Mouse (Mus musculus) hindbrain, embryonic 13.5 days (tissue): ENCODE measurements around the gene Net1. TPM values are rescaled to one million over a fixed set of nuclear protein-coding genes. Genes with fewer than 3 reads are reported as not detected.

ENCODE experiments used
- ATAC-seq: fragments of 200-750 bp; cut with Nextera tagmentation; 2 replicates; pipeline ENCODE4 v1.8.0; 2017; ENCODE audit warnings: moderate TSS enrichment; ENCODE audit not compliant: low FRiP score
- H3K27ac ChIP-seq: fragments of 300-500 bp; sonication (generic); 2 replicates; pipeline ENCODE4 v1.5.1; 2015; ENCODE audit warnings: inconsistent platforms, mild to moderate bottlenecking, moderate library complexity
- H3K27me3 ChIP-seq: fragments of 300-500 bp; sonication (generic); 2 replicates; pipeline ENCODE4 v1.6.1; 2015; ENCODE audit warnings: mild to moderate bottlenecking, inconsistent platforms
- H3K36me3 ChIP-seq: fragments of 300-500 bp; sonication (generic); 2 replicates; pipeline ENCODE4 v1.6.1; 2015; ENCODE audit warnings: mild to moderate bottlenecking, inconsistent platforms
- H3K4me1 ChIP-seq: fragments of 300-500 bp; sonication (generic); replicated peaks from 2 replicates; pipeline ENCODE4 v1.6.1; 2015; ENCODE audit warnings: inconsistent platforms
- H3K4me2 ChIP-seq: fragments of 300-500 bp; sonication (generic); 2 replicates; pipeline ENCODE4 v1.6.1; 2015; ENCODE audit warnings: inconsistent platforms, mild to moderate bottlenecking, moderate library complexity
- H3K4me3 ChIP-seq: fragments of 300-500 bp; sonication (generic); 2 replicates; pipeline ENCODE4 v1.5.1; 2015; ENCODE audit warnings: mild to moderate bottlenecking, inconsistent platforms
- H3K9ac ChIP-seq: fragments of 300-500 bp; sonication (generic); 2 replicates; pipeline ENCODE4 v1.6.1; 2015; ENCODE audit warnings: mild to moderate bottlenecking, inconsistent platforms
- H3K9me3 ChIP-seq: fragments of 300-500 bp; sonication (generic); 2 replicates; pipeline ENCODE4 v1.6.1; 2016; ENCODE audit warnings: inconsistent platforms
- WGBS: fragments of 180-500 bp; shearing (Covaris S2); methylation state at CpG from one replicate; pipeline ENCODE4 v1.1.7; 2015; 5-methylcytosine and 5-hydroxymethylcytosine counted together
- polyA plus RNA-seq: library from polyadenylated mRNA; unstranded; fragments of >200 nt; fragmentation: Nextera tagmentation; extraction: Ambion mirVana; gene quantifications from 2 replicates; pipeline ENCODE4 v1.2.1, GENCODE M21; 2015

Net1 gene
- polyA plus RNA-seq, 1 experiment from 2014 or later, result 13.9 TPM

GRCm38 (mm10) chr13:3877679-3878220 lies 40.3 kb downstream of the Net1 start:
- Histone ChIP-seq H3K27ac (no peak overlapping the region), H3K36me3 (peaks cover 7% of the 10 kb centered on the region), H3K9me3 (no peaks in the 10 kb centered on the region), H3K4me3 (no peak overlapping the region), H3K27me3 (no peaks in the 10 kb centered on the region), H3K4me2 (no peak overlapping the region), H3K9ac (no peak overlapping the region), H3K4me1 (no peaks in the 10 kb centered on the region)
- no peak for ATAC-seq
- 45% methylated on average over 4 of the region's 4 CpGs for WGBS

- no peak overlapping the region for H3K4me2 ChIP-seq
- no peak overlapping the region for H3K27ac ChIP-seq
- 66% methylated on average over 6 of the region's 6 CpGs for WGBS
- H3K9ac ChIP-seq, result no peak overlapping the region
- H3K36me3 ChIP-seq, result peaks cover 7% of the 10 kb centered on the region
- no peaks in the 10 kb centered on the region for H3K4me1 ChIP-seq
- no peak for ATAC-seq
- no peaks in the 10 kb centered on the region for H3K27me3 ChIP-seq
- H3K4me3 ChIP-seq, result no peak overlapping the region
- no peaks in the 10 kb centered on the region for H3K9me3 ChIP-seq
These were observed 40.8 kb downstream of the Net1 start for GRCm38 (mm10) chr13:3877185-3877584.

GRCm38 (mm10) chr13:3876448-3876847 lies 41.6 kb downstream of the Net1 start:
- Histone ChIP-seq H3K27ac (no peak overlapping the region), H3K4me1 (no peaks in the 10 kb centered on the region), H3K4me3 (no peak overlapping the region), H3K36me3 (peaks cover 3% of the 10 kb centered on the region; the same call in 1 of the 2 replicates), H3K9ac (no peak overlapping the region), H3K4me2 (no peak overlapping the region), H3K27me3 (no peaks in the 10 kb centered on the region), H3K9me3 (no peaks in the 10 kb centered on the region)
- 81% methylated on average over 6 of the region's 6 CpGs for WGBS
- no peak for ATAC-seq

GRCm38 (mm10) chr13:3872832-3873231 lies 45.2 kb downstream of the Net1 start:
- 91% methylated on average over 4 of the region's 4 CpGs for WGBS

GRCm38 (mm10) chr13:3869901-3870300 lies 48.1 kb downstream of the Net1 start:
- Histone ChIP-seq H3K4me2 (no peak overlapping the region), H3K27me3 (no peaks in the 10 kb centered on the region), H3K4me1 (no peaks in the 10 kb centered on the region), H3K9me3 (no peaks in the 10 kb centered on the region), H3K27ac (no peak overlapping the region), H3K9ac (no peak overlapping the region), H3K4me3 (no peak overlapping the region), H3K36me3 (no peaks in the 10 kb centered on the region)
- no peak for ATAC-seq

More at GRCm38 (mm10) chr13:3872832-3873231, 45.2 kb downstream of the Net1 start:
- Histone ChIP-seq H3K9ac (no peak overlapping the region), H3K36me3 (no peaks in the 10 kb centered on the region), H3K4me3 (no peak overlapping the region), H3K9me3 (no peaks in the 10 kb centered on the region), H3K27ac (no peak overlapping the region), H3K4me2 (no peak overlapping the region), H3K4me1 (no peaks in the 10 kb centered on the region), H3K27me3 (no peaks in the 10 kb centered on the region)
- ATAC-seq, result no peak

- Histone ChIP-seq H3K4me2 (no peak overlapping the region), H3K9me3 (no peaks in the 10 kb centered on the region), H3K4me3 (no peak overlapping the region), H3K9ac (no peak overlapping the region), H3K36me3 (no peaks in the 10 kb centered on the region), H3K27me3 (no peaks in the 10 kb centered on the region), H3K4me1 (no peaks in the 10 kb centered on the region), H3K27ac (no peak overlapping the region)
- ATAC-seq, result no peak
- 90% methylated on average over 6 of the region's 6 CpGs for WGBS
These were observed 50.9 kb downstream of the Net1 start for GRCm38 (mm10) chr13:3867158-3867557.

GRCm38 (mm10) chr13:3866355-3867052 lies 51.5 kb downstream of the Net1 start:
- Histone ChIP-seq H3K27me3 (no peaks in the 10 kb centered on the region), H3K4me3 (no peak overlapping the region), H3K4me1 (no peaks in the 10 kb centered on the region), H3K4me2 (no peak overlapping the region), H3K36me3 (no peaks in the 10 kb centered on the region), H3K27ac (no peak overlapping the region), H3K9ac (no peak overlapping the region), H3K9me3 (no peaks in the 10 kb centered on the region)
- WGBS, result 86% methylated on average over 8 of the region's 8 CpGs
- ATAC-seq, result no peak

GRCm38 (mm10) chr13:3865648-3866354 lies 52.2 kb downstream of the Net1 start:
- no peaks in the 10 kb centered on the region for H3K36me3 ChIP-seq
- no peak overlapping the region for H3K4me3 ChIP-seq
- no peaks in the 10 kb centered on the region for H3K9me3 ChIP-seq
- H3K27me3 ChIP-seq, result no peaks in the 10 kb centered on the region
- 84% methylated on average over 14 of the region's 14 CpGs for WGBS
- no peaks in the 10 kb centered on the region for H3K4me1 ChIP-seq
- no peak for ATAC-seq
- no peak overlapping the region for H3K27ac ChIP-seq
- no peak overlapping the region for H3K9ac ChIP-seq
- H3K4me2 ChIP-seq, result no peak overlapping the region

- Histone ChIP-seq H3K36me3 (no peaks in the 10 kb centered on the region), H3K4me1 (no peaks in the 10 kb centered on the region), H3K9ac (no peak overlapping the region), H3K4me3 (no peak overlapping the region), H3K9me3 (no peaks in the 10 kb centered on the region), H3K4me2 (no peak overlapping the region), H3K27me3 (no peaks in the 10 kb centered on the region), H3K27ac (no peak overlapping the region)
- 92% methylated on average over 10 of the region's 10 CpGs for WGBS
- no peak for ATAC-seq
These were observed 55.0 kb downstream of the Net1 start for GRCm38 (mm10) chr13:3862922-3863580.

GRCm38 (mm10) chr13:3862325-3862724 lies 55.7 kb downstream of the Net1 start:
- no peak overlapping the region for H3K4me2 ChIP-seq
- H3K27me3 ChIP-seq, result no peaks in the 10 kb centered on the region
- no peak overlapping the region for H3K9ac ChIP-seq
- no peak overlapping the region for H3K4me3 ChIP-seq
- no peaks in the 10 kb centered on the region for H3K9me3 ChIP-seq
- H3K27ac ChIP-seq, result no peak overlapping the region
- no peak for ATAC-seq
- H3K4me1 ChIP-seq, result no peaks in the 10 kb centered on the region
- WGBS, result 78% methylated on average over 3 of the region's 3 CpGs
- H3K36me3 ChIP-seq, result no peaks in the 10 kb centered on the region

GRCm38 (mm10) chr13:3861251-3861650 lies 56.8 kb downstream of the Net1 start:
- Histone ChIP-seq H3K36me3 (no peaks in the 10 kb centered on the region), H3K27ac (no peak overlapping the region), H3K4me2 (no peak overlapping the region), H3K9me3 (no peaks in the 10 kb centered on the region), H3K27me3 (no peaks in the 10 kb centered on the region), H3K4me1 (no peaks in the 10 kb centered on the region), H3K9ac (no peak overlapping the region), H3K4me3 (no peak overlapping the region)
- 92% methylated on average over 8 of the region's 8 CpGs for WGBS
- no peak for ATAC-seq

- no peaks in the 10 kb centered on the region for H3K4me1 ChIP-seq
- no peak overlapping the region for H3K27ac ChIP-seq
- H3K4me3 ChIP-seq, result no peak overlapping the region
- no peak overlapping the region for H3K4me2 ChIP-seq
- H3K36me3 ChIP-seq, result no peaks in the 10 kb centered on the region
- no peak for ATAC-seq
- no peaks in the 10 kb centered on the region for H3K27me3 ChIP-seq
- H3K9me3 ChIP-seq, result no peaks in the 10 kb centered on the region
- WGBS, result 84% methylated on average over 1 of the region's 1 CpGs
- no peak overlapping the region for H3K9ac ChIP-seq
These were observed 61.8 kb downstream of the Net1 start for GRCm38 (mm10) chr13:3856252-3856651.
